Comparison of ENCODE assay signal across 8 mouse cellular contexts in genomic region chr6:128020521-128021057, GRCm38 (mm10).
DNase-seq lines count a peak whose midpoint lies in the region; ATAC-seq and TF ChIP-seq lines count a peak whose summit lies in the region.

No protein-coding gene starts in this region.

- H3K27me3 ChIP-seq in heart, embryonic 15.5 days, result no peaks in the 10 kb centered on the region
- H3K27me3 ChIP-seq in embryonic facial prominence, embryonic 13.5 days, result no peaks in the 10 kb centered on the region
- no peaks in the 10 kb centered on the region for H3K27me3 ChIP-seq in hindbrain, embryonic 12.5 days
- no peaks in the 10 kb centered on the region for H3K27me3 ChIP-seq in myocyte (ENCODE audit: control insufficient read depth, insufficient read depth, insufficient read length)

- no peak for ATAC-seq in heart, embryonic 15.5 days (replicated peaks; ENCODE audit: insufficient number of reproducible peaks, insufficient read depth, low FRiP score, low read depth)
- ATAC-seq in embryonic facial prominence, embryonic 13.5 days (ENCODE audit: insufficient number of reproducible peaks, insufficient read depth, low FRiP score, low TSS enrichment, low read depth), result 0 out of 2 replicates have a peak, but pooled peaks have one; percentile 4
- ATAC-seq in hindbrain, embryonic 12.5 days (ENCODE audit: low FRiP score), result peak; percentile 78

- H3K4me2 ChIP-seq in heart, embryonic 15.5 days, result no peak overlapping the region
- peak overlapping the region; percentile 36 for H3K4me2 ChIP-seq in embryonic facial prominence, embryonic 13.5 days
- H3K4me2 ChIP-seq in hindbrain, embryonic 12.5 days (replicated peaks), result peak overlapping the region; percentile 13
- H3K4me2 ChIP-seq in myocyte (ENCODE audit: low read depth), result no peak overlapping the region

- peaks cover 24% of the 10 kb centered on the region for H3K79me2 ChIP-seq in myocyte (ENCODE audit: control insufficient read depth, insufficient read depth)

- WGBS in heart, embryonic 15.5 days, result 35% methylated on average over 8 of the region's 8 CpGs
- WGBS in embryonic facial prominence, embryonic 13.5 days, result 22% methylated on average over 8 of the region's 8 CpGs
- 14% methylated on average over 8 of the region's 8 CpGs for WGBS in hindbrain, embryonic 12.5 days

- no peak overlapping the region for H3ac ChIP-seq in myocyte (ENCODE audit: control insufficient read depth, insufficient read length)

- no peak overlapping the region for H3K9ac ChIP-seq in heart, embryonic 15.5 days
- H3K9ac ChIP-seq in embryonic facial prominence, embryonic 13.5 days, result 0 out of 2 replicates have a peak overlapping the region, but pooled peaks have one; percentile 32
- no peak overlapping the region for H3K9ac ChIP-seq in hindbrain, embryonic 12.5 days

- H3K4me1 ChIP-seq in heart, embryonic 15.5 days (replicated peaks), result peaks cover 50% of the 10 kb centered on the region
- H3K4me1 ChIP-seq in embryonic facial prominence, embryonic 13.5 days, result peaks cover 80% of the 10 kb centered on the region
- peaks cover 43% of the 10 kb centered on the region for H3K4me1 ChIP-seq in hindbrain, embryonic 12.5 days

- H3K4me3 ChIP-seq in heart, embryonic 15.5 days, result no peak overlapping the region
- no peak overlapping the region for H3K4me3 ChIP-seq in embryonic facial prominence, embryonic 13.5 days
- H3K4me3 ChIP-seq in hindbrain, embryonic 12.5 days, result no peak overlapping the region
- H3K4me3 ChIP-seq in myocyte, result no peak overlapping the region

- peak overlapping the region; percentile 33; the same call in 1 of the 2 replicates for H3K27ac ChIP-seq in heart, embryonic 15.5 days
- H3K27ac ChIP-seq in embryonic facial prominence, embryonic 13.5 days, result peak overlapping the region; percentile 62
- H3K27ac ChIP-seq in hindbrain, embryonic 12.5 days, result peak overlapping the region; percentile 70

- no peak for DNase-seq in heart, adult 18-20 months
- DNase-seq in urinary bladder, adult 2 months (ENCODE audit: low spot score), result no peak
- DNase-seq in thymus, postnatal 25 days, result no peak
- no peak for DNase-seq in thymus, postnatal 14 days

- TF ChIP-seq POLR2A in myocyte (IDR thresholded peaks at IDR 0.05; ENCODE audit: insufficient read length, low read depth), result no peak

- no peaks in the 10 kb centered on the region for H3K9me3 ChIP-seq in heart, embryonic 15.5 days (replicated peaks)
- H3K9me3 ChIP-seq in embryonic facial prominence, embryonic 13.5 days, result 0 out of 2 replicates have a peak, but pooled peaks cover 2% of the 10 kb centered on the region
- H3K9me3 ChIP-seq in hindbrain, embryonic 12.5 days (replicated peaks), result no peaks in the 10 kb centered on the region

- no peaks in the 10 kb centered on the region for H3K36me3 ChIP-seq in heart, embryonic 15.5 days
- H3K36me3 ChIP-seq in embryonic facial prominence, embryonic 13.5 days, result peaks cover 15% of the 10 kb centered on the region
- no peaks in the 10 kb centered on the region for H3K36me3 ChIP-seq in hindbrain, embryonic 12.5 days
- H3K36me3 ChIP-seq in myocyte (ENCODE audit: control insufficient read depth, insufficient read depth), result peaks cover 8% of the 10 kb centered on the region

TF ChIP-seq in myocyte, 11 proteins besides CTCF, POLR2A, EP300 and RAD21:
- TF ChIP-seq TCF12 (IDR thresholded peaks at IDR 0.05; ENCODE audit: insufficient read depth, poor library complexity, severe bottlenecking) (no peak), MYOD1 (IDR thresholded peaks at IDR 0.05; ENCODE audit: control insufficient read depth in 1 of 3, insufficient read length in 2 of 3, low read depth in 2 of 3) (peak in 2 of 3 experiments; percentile 33 to 55), MYOG (IDR thresholded peaks at IDR 0.05; ENCODE audit: control insufficient read depth in 1 of 3, insufficient read depth in 1 of 3, insufficient read length in 2 of 3, low read depth in 2 of 3) (peak in 1 of 3 experiments; percentile 68)
TF ChIP-seq in myocyte: peak in this region for 2.

Comparison
In these comparisons a context has a peak if more than half of its experiments do, and no peak if none do; other contexts are left out.
1. H3K4me2 ChIP-seq: peak in embryonic facial prominence, embryonic 13.5 days (single experiment) and hindbrain, embryonic 12.5 days (single experiment); none in heart, embryonic 15.5 days (single experiment) and myocyte (single experiment).
2. Peak in every context shown above with its lines, with median percentiles within 50 percentile points of each other: H3K27ac ChIP-seq.